Mouse (Mus musculus): ENCODE results near the gene Wdr13.

Wdr13 gene

GRCm38 (mm10) chrX:8132017-8132976, at the start of gene Wdr13:
Gene Wdr13, minus strand, starts transcription at chrX:8132892.
- peak; percentile 83 to 84 for DNase-seq (ENCODE audit: low spot score in 2 of 2)

GRCm38 (mm10) chrX:8179646-8180045, 47.0 kb upstream of the Wdr13 start:
- no peak for DNase-seq (ENCODE audit: low spot score in 2 of 2)

DNA sequence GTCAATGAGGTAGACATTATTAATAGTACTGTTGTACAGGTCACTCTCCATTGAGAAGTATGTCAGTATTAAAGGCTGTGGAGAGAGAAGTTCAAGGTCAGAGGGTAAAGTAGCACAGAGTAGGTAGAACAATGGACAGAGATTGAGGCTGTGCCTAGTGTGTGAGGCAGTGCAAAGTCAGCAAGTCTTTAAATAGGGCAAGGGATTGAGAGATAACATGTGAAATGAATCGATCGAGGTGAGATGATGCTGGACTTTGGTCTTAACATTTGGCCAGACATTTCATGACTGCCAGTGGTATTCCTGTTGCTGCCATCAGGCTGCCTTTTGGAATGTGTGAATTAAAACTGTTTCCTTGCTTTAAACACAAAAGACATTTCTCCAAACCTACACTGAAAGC, 46.2 kb upstream of the Wdr13 start:
- no peak for DNase-seq (ENCODE audit: low spot score in 2 of 2)

- DNase-seq (ENCODE audit: low spot score in 2 of 2), result peak; percentile 80
Observed at GRCm38 (mm10) chrX:8175504-8176385, 43.1 kb upstream of the Wdr13 start, which contains the start of gene Tbc1d25. Gene Tbc1d25, minus strand, starts transcription at chrX:8176181.

- DNase-seq (ENCODE audit: low spot score in 2 of 2), result no peak
Observed at GRCm38 (mm10) chrX:8175169-8175503, 42.4 kb upstream of the Wdr13 start.

- DNase-seq (ENCODE audit: low spot score in 2 of 2), result no peak
Observed at GRCm38 (mm10) chrX:8167716-8168647, 35.3 kb upstream of the Wdr13 start.

- DNase-seq (ENCODE audit: low spot score in 2 of 2), result no peak
Observed at GRCm38 (mm10) chrX:8164471-8164870, 31.8 kb upstream of the Wdr13 start.

GRCm38 (mm10) chrX:8163076-8163475, 30.4 kb upstream of the Wdr13 start:
- no peak for DNase-seq (ENCODE audit: low spot score in 2 of 2)

GRCm38 (mm10) chrX:8145153-8145991, 12.7 kb upstream of the Wdr13 start, which contains the start of gene Rbm3:
Gene Rbm3, minus strand, starts transcription at chrX:8145880.
- DNase-seq (ENCODE audit: low spot score in 2 of 2), result peak; percentile 76 to 87

- no peak for DNase-seq (ENCODE audit: low spot score in 2 of 2)
Observed at GRCm38 (mm10) chrX:8143750-8144149, 11.1 kb upstream of the Wdr13 start.

GRCm38 (mm10) chrX:8142948-8143347, 10.3 kb upstream of the Wdr13 start:
- no peak for DNase-seq (ENCODE audit: low spot score in 2 of 2)

GRCm38 (mm10) chrX:8141058-8141457, 8.4 kb upstream of the Wdr13 start:
- no peak for DNase-seq (ENCODE audit: low spot score in 2 of 2)

GRCm38 (mm10) chrX:8140446-8140845, 7.8 kb upstream of the Wdr13 start:
- DNase-seq (ENCODE audit: low spot score in 2 of 2), result no peak

GRCm38 (mm10) chrX:8139480-8139879, 6.8 kb upstream of the Wdr13 start:
- DNase-seq (ENCODE audit: low spot score in 2 of 2), result no peak

GRCm38 (mm10) chrX:8135886-8136285, 3.2 kb upstream of the Wdr13 start:
- DNase-seq (ENCODE audit: low spot score in 2 of 2), result no peak

GRCm38 (mm10) chrX:8131393-8131792, 1.3 kb downstream of the Wdr13 start:
- no peak for DNase-seq (ENCODE audit: low spot score in 2 of 2)

DNA sequence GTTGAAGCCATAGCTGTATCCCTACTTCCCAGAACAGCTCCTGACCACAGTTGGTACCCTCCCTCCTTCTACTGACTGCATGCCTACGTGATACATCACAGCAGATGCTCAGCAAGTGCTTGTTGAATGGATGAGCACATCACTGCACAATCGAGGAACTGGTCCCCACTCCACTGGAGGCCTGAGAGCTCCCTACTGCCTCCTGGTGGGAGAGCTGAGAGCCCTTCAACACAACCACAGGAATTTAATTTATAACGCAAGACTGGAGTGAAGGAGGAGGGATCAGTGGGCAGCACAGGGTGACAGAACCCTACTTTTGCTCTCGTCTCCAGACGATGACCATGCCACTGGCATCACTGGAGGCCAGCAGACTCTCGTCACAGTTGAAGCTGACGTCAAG, 7.5 kb downstream of the Wdr13 start:
- no peak for DNase-seq (ENCODE audit: low spot score in 2 of 2)

DNA sequence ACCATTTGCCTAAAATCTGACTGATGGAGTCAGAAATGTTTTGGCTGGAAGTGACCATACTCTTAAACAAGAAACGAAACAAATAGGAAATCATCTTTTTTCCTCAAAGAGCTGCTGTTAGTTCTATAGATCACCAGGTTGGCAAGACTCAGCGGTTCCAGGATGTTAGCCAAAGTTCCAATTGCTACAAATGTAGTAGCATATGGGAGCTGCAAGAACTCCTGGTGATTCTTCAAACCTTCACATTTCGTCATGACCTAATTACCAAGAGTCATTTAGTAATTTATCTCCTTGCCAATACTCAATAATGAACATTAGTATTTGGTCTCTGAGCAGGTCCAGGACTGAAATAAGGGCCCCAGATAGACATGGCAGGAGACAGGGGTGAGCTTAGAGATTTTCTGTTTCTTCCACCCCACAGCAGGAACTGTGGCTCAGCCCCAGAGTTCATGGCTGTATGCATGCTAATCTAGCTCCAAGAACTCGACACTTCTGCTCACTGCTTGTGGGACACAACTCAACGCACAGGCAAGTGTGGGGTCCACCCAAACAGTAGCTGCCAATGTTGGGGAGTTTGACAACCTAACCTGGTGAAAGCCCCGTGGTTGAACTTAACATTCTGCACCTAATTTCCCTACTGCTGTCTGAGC, 8.7 kb downstream of the Wdr13 start:
- DNase-seq (ENCODE audit: low spot score in 2 of 2), result no peak

GRCm38 (mm10) chrX:8117264-8117663, 15.4 kb downstream of the Wdr13 start:
- DNase-seq (ENCODE audit: low spot score in 2 of 2), result no peak

DNA sequence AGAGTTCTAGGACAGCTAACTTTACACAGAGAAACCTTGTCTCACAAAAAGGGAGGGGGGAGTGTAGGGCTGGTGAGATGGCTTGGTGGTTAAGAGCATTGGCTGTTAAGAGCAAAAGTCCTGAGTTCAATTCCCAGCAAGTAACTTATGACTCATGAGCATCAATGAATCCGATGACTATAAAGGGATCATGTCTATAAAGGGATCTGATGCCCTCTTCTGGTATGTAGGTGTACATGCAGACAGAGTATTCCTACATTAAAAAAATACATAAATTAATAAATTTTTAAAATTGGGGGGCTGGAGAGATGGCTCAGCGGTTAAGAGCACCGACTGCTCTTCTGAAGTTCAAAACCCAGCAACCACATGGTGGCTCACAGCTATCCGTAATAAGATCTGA, 17.4 kb downstream of the Wdr13 start:
- DNase-seq (ENCODE audit: low spot score in 2 of 2), result no peak
